Mouse (Mus musculus) spleen, embryonic (tissue): ENCODE measurements at regions not wholly inside any gene's neighbourhood (a gene's known extent, or its start where the extent isn't known, plus 50 kb on each side); places are given as distances from the start of the nearest gene placed in this dataset.

Experiments used
- CTCF ChIA-PET: fragments of 350-600 bp; sonication (Branson Sonifier 250); formaldehyde crosslinking; loops from one replicate; lab custom pipeline; 2022; lab: Charles Lee

DNA sequence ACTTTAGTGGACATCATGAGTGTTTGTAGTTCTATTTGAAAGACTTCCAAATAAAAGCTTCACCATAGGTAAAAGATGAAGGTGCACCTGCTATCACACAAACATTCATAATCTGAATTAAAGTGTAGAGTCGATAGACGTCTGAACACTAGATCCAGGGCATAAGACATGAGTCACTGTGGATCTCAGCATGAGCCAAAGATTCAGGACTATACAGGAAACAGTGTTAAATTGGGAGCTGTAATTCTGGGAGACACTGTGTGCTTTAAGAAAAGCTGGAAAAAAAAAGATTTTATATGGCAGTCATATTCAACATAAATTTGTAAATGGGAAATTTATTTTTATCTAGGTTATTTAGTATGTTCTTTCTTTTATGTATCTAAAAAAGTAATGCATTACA lies 160.5 kb downstream of the Pdha2 start:
- CTCF ChIA-PET, result no interaction called here

DNA sequence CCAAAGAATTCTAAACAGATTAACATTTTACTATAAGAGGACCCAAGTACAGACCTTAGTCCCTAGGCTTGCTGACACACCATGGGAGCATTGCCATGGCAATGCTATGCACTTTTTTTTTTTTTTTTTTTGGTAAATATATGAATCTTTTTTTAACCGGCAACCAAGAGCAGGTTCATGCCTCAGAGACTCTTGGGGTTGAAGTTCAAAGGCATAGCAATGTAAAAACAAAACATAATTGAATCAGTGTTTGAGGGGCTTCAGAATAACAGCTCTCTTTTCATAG lies 197.9 kb downstream of the Pdha2 start:
- CTCF ChIA-PET, result no interaction called here

DNA sequence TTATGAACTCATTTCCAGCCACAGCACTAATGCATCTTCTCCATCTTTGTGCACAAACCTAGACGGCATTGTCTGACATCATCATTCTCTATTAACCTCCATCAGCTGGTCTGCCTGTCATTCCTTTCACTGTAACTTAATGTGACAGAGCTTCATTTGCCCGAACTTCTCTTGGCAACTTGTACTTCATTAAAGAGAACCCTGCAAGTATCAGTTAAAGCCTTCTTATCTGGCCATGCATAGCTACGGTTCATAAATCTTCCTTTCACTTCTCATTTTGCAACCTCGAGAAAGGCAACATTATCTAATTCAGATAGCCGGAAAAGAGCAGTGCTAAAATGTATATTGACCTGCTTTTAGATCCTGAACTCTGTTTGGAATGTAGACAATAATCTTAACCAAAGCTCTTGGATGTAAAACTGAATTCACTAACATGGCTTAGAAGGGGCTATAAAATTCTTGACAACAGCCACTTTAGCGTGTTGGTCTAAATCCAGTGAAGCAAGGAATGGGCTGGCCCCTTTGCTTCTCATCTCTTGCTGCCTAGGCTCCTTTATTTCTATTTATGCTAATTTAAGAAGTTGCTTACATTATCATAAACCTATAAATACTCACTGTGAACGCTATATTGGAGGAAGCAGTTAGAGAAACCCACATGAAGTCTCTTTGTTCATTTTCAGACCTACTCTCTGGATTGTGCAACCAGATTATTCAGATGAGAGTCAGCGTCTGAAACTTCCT lies 198.5 kb downstream of the Pdha2 start:
- CTCF ChIA-PET, result no interaction called here

DNA sequence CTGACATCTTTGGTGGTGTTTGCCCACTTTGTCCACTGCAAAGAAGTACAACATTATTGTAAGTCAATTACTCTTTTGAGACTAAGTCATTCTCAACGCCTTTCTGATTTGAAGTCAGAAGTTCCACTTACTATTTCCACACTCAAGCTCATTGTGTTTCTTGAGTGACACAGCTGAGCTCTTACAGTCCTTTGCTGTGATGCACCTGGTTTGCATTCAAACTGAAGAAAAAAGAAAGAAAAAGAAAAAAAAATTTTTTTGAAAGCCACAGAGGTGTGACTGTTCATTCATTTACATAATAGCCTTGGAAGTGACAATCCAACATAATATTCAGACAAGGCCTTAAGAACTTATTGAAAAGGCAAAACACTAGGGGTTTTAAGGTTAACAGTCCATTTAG lies 199.2 kb downstream of the Pdha2 start:
- CTCF ChIA-PET, result no interaction called here

DNA sequence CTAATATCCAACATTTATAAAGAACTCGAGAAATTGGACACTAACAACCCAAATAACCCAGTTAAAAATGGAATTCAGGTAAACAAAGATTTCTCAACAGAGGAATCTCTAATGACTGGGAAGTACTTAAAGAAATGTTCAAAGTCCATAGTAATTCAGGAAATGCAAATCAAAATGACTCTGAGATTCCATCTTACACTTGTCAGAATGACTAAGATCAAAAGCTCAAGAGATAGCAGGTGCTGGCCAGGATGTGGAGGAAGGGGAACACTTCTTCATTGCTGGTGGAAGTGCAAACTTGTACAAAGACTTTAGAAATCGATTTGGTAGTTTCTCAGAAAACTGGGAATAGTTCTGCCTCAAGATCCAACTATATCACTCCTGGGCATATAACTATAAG lies 203.4 kb downstream of the Pdha2 start:
- CTCF ChIA-PET, result no interaction called here

DNA sequence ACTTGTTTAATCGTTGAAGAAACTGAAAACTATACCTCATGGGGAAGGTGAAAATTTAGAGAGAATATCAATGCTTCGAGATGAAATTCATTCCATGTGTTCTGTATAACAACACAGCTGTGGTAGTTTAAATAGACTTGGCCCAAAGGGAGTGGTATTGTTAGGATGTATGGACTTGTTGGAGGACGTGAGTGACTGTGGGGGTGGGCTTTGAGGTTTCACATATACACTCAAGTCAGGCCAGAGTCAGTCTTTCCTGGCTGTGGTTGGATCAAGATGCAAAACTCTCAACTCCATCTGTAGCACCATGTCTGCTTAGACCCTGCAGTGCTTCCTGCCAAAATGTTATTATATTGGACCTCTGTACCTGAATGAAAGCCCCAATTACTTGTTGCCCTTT lies 206.3 kb downstream of the Pdha2 start:
- CTCF ChIA-PET, result no interaction called here

- CTCF ChIA-PET, result no interaction called here
These were observed 208.6 kb downstream of the Pdha2 start for GRCm38 (mm10) chr3:141003561-141003960.

- CTCF ChIA-PET, result no interaction called here
These were observed 223.9 kb downstream of the Pdha2 start for GRCm38 (mm10) chr3:140988247-140988646.

DNA sequence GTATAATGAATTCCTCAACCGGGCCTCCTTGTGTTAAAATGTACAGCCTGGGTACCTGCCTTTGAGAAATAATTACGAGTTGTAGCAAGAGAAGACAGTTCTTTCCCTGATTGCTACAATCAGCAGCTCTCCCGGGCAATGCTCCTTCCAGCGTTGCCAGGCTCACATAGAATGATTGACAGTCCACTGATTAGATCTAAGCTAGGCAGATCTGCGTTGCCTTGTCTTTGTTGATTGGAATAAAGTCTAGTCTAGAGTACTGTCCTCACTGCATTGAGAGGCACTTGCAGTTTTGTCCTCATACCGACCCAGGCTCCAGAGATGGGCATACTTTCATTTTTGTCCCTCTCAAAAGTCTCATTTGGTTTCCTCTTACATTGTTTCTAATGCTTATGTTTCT lies 238.6 kb downstream of the Pdha2 start:
- CTCF ChIA-PET, result no interaction called here

DNA sequence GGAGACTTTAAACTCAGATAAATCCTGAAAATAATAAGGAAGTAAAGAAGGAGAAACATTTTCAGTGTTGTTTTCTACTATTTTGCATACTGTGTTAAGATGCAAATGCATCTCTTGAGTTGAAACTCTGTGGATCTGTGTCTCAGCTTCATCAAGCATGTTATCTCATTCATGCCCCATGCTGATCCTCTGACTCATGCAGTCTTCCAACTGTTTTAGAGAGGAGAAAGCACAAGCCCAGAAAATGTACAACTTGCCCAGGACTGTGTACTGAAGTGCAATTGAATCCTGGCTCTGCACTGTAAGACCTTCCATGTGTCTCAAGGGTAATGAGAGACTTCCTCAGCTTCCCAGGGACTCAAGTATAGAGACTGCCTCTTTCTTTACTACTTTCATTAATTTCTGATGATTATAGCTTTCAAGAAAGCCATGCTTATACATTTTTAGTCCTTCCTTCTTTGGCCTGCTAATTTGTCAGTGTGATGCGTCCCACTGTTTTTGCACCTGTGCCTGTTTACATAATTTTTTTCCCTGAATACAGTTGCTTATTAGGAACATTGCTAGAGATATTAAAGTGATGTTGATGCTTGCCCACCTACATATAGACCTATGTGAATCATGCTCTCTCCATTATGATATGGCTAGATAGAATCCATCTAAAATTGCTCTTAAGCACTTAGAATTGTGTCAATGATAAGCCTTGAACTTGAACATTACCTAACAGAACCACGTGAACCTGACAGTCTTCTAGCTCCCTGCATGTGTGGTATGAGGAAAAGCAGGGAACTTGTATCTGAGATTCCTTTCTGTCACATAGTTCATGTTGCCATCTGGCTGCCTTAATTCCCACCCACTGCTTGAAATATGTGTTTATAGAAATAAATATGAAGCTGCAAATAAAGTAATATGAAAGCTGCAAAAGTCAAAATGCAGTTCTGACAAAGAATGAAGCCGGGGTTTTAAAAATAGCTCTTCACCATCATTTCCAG lies 242.0 kb downstream of the Pdha2 start:
- CTCF ChIA-PET, result no interaction called here

DNA sequence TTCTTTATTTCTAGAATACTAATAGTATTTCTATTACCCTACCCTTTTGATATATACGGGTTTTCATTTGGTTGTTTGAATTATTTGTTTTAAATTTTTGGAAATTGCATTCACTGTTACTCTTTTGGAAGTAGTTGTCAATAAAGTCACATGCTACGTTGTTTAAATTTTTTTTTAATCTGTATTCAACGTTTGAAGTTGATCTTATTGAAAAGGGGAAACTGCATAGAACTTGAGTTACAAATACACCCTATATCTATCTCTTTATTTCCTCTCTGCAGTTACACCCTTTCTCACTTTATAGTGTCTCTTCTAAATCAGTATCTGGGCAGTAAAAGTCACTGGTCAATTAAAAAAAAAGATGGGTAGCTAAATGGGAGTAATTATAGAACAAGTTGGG lies 243.6 kb downstream of the Pdha2 start:
- CTCF ChIA-PET, result no interaction called here

GRCm38 (mm10) chr3:140957666-140958065 lies 254.5 kb downstream of the Pdha2 start:
- CTCF ChIA-PET, result no interaction called here

GRCm38 (mm10) chr3:140952111-140952800 lies 259.9 kb downstream of the Pdha2 start:
- CTCF ChIA-PET, result no interaction called here

DNA sequence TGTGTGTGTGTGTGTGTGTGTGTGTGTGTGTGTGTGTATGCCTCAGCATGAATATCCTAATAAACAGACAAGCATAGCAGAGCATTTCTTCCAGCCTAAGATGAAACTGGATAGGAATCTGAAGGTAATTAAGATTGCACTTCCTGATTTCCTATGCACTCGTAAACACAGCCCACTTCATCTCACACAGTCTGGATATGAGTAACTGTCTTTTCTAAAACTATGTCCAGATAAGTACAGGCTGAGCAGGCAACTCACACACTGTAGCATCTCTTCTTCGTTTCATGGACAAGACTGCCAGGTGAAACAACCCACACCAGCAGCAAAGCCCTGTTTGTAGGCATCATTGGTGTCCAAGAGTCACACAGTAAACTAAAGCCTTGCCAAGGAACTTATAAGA lies 261.1 kb downstream of the Pdha2 start:
- CTCF ChIA-PET, result no interaction called here

- CTCF ChIA-PET, result no interaction called here
These were observed 262.1 kb downstream of the Pdha2 start for GRCm38 (mm10) chr3:140949880-140950662.

DNA sequence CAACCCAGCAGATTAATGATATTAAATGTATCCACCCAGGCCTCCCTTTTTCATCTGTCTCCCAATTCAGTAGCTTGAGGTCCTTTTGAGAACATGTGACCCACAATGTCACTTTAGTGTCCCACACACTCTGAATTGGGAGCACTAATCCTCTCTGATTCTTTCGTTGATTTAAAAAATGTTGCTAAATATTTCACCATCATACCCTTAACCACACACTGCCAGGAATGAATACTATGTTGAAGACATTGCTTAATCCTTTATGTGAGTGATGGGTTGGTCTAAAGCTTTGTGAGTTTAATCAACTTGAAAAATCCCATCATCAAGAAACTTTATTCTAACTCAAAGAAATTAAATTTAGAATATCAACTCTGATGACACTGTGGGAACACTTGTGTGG lies 269.7 kb downstream of the Pdha2 start:
- CTCF ChIA-PET, result no interaction called here

- CTCF ChIA-PET, result interaction anchor here (0.6 to 0.7 kb wide), 2 partner anchors 19 to 753 kb away, joined by 3 to 9 read pairs; no protein-coding TSS in a partner anchor
These were observed 270.3 kb downstream of the Pdha2 start for GRCm38 (mm10) chr3:140941898-140942297.

DNA sequence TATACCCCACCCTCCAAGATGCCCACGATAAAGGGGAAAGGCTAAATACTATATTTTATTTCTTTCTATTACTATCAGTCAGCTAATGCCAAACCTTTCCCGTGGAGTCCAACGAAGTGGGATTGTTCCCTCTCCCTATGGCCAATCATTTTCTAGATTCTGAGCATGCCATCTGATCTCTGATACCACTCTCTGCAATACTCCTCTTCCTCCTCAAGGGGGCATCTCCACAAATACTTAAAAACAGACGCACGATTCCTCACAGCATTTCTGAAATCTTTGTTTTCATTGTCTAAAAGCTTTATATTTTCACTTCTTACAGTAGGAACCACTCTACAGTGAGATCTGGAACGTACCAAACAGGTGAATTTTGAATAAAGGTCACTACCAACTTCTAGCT lies 270.8 kb downstream of the Pdha2 start:
- CTCF ChIA-PET, result interaction anchor here (0.6 to 0.7 kb wide), 2 partner anchors 18 to 752 kb away, joined by 3 to 9 read pairs; no protein-coding TSS in a partner anchor

DNA sequence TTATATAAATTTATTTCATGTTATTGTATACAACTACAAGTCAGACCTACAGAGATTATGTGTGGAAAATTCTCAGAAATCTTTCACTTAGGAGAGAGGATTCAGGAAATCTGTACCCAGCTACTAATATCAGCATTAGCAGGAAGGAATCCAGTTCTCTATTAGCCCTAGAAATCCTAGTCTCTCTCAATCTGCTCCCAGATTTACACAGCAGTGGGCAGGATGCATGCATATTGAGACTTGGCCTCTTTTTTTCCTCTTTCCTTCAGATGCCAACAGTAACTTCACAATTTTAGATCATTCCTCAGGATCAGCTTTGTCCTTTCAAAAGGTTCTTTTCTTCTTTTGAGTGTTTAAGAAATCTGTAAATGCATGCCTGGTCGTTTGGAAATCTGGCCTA lies 279.0 kb downstream of the Pdha2 start:
- CTCF ChIA-PET, result no interaction called here

GRCm38 (mm10) chr3:140926689-140927088 lies 285.5 kb downstream of the Pdha2 start:
- CTCF ChIA-PET, result no interaction called here

GRCm38 (mm10) chr3:140876201-140876895 lies 335.8 kb downstream of the Pdha2 start:
- CTCF ChIA-PET, result no interaction called here
